Mouse (Mus musculus): ENCODE measurements around the gene Itpr2. TPM values are rescaled to one million over a fixed set of nuclear protein-coding genes. Genes with fewer than 3 reads are reported as not detected.
A peak's percentile ranks its signal among the peaks of the same experiment; 100 is the strongest.

Gene Itpr2
- polyA plus RNA-seq, 1 experiment from 2014 or later = 5.3 TPM

DNA sequence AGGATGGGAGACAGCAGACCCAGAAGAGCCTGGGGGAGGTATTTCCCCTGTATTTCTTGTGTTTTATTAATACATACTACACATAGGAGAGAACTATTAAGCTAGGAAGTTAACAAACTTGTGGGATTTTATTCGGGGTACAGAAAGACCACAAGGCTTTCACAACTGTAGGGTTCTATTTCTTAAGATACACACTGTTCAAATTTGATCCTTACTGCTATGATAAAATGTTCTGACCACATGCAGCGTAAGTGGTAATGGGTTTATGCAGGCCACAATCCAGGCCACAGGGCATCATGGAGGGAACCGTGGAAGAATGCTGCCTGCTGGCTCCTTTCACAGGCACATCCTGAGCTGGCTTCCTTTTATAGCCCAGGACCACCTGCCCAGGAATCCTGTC, 160.6 kb downstream of the Itpr2 start:
- Histone ChIP-seq H3K27me3 (replicated peaks; ENCODE audit: control insufficient read depth, insufficient read depth, low read length) (no peaks in the 10 kb centered on the region), H3K4me1 (replicated peaks; ENCODE audit: control insufficient read depth, insufficient read depth, low read length) (no peaks in the 10 kb centered on the region), H3K9ac (ENCODE audit: low read depth, low read length) (no peak overlapping the region), H3K36me3 (ENCODE audit: control insufficient read depth, insufficient read depth, low read length) (no peaks in the 10 kb centered on the region), H3K9me3 (ENCODE audit: control insufficient read depth, low read length) (no peaks in the 10 kb centered on the region), H3K4me3 (ENCODE audit: low read depth, low read length) (no peak overlapping the region), H3K27ac (ENCODE audit: low read depth, low read length) (no peak overlapping the region), H3K4me2 (no peak overlapping the region)
- no peak for DNase-seq (ENCODE audit: low spot score)
- no peak for ATAC-seq (replicated peaks; ENCODE audit: low FRiP score)
- 90% methylated on average over 3 of the region's 3 CpGs for WGBS

DNA sequence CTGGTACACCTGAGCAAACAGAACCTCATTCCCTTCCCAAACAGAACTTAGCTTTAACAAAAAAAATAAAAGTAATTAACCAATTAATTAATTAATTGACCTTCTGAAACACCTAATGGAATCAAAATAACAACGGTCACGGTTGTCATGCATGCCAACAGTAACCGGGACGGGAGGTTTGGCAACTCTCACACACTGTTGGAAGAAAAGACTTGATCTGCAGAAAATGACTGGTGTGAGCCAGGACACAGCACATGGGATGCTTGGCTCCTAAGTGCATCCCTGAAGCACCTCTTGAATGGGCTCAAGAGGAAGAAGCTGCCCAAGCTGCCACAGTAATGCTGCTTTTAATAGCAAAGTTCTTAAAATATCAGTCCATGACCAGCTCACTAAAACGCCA, 161.1 kb downstream of the Itpr2 start:
- no peak for DNase-seq (ENCODE audit: low spot score)
- no peak overlapping the region for H3K9ac ChIP-seq (ENCODE audit: low read depth, low read length)
- no peak overlapping the region for H3K4me3 ChIP-seq (ENCODE audit: low read depth, low read length)
- H3K27me3 ChIP-seq (replicated peaks; ENCODE audit: control insufficient read depth, insufficient read depth, low read length) = no peaks in the 10 kb centered on the region
- 91% methylated on average over 5 of the region's 5 CpGs for WGBS
- no peaks in the 10 kb centered on the region for H3K36me3 ChIP-seq (ENCODE audit: control insufficient read depth, insufficient read depth, low read length)
- no peak overlapping the region for H3K27ac ChIP-seq (ENCODE audit: low read depth, low read length)
- ATAC-seq (replicated peaks; ENCODE audit: low FRiP score) = no peak
- H3K4me2 ChIP-seq = no peak overlapping the region
- H3K4me1 ChIP-seq (replicated peaks; ENCODE audit: control insufficient read depth, insufficient read depth, low read length) = no peaks in the 10 kb centered on the region
- H3K9me3 ChIP-seq (ENCODE audit: control insufficient read depth, low read length) = no peaks in the 10 kb centered on the region

DNA sequence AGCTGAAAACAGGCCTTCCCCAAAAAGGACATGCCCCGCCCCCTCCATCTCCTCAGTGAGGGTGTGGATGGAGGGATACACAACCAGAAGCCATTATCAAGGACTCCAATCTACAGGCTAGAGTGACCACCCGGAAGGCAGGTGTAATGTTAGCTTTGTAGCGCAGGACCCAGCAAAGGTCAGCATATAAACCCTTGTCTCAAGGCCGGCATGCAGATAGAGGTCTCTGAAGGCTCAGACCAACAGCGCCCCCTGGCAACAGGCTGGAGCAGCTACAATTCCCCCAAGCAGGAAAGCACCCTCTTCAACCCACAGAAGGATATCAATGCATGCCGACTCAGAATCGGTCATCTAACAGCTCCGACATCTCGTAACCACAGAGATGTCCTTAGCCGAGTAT, 162.2 kb downstream of the Itpr2 start:
- Histone ChIP-seq H3K36me3 (ENCODE audit: control insufficient read depth, insufficient read depth, low read length) (no peaks in the 10 kb centered on the region), H3K4me1 (replicated peaks; ENCODE audit: control insufficient read depth, insufficient read depth, low read length) (no peaks in the 10 kb centered on the region), H3K4me2 (no peak overlapping the region), H3K9me3 (ENCODE audit: control insufficient read depth, low read length) (no peaks in the 10 kb centered on the region), H3K4me3 (ENCODE audit: low read depth, low read length) (no peak overlapping the region), H3K27ac (ENCODE audit: low read depth, low read length) (no peak overlapping the region), H3K9ac (ENCODE audit: low read depth, low read length) (no peak overlapping the region), H3K27me3 (replicated peaks; ENCODE audit: control insufficient read depth, insufficient read depth, low read length) (no peaks in the 10 kb centered on the region)
- DNase-seq (ENCODE audit: low spot score) (peak; percentile 38), ATAC-seq (replicated peaks; ENCODE audit: low FRiP score) (0 out of 2 replicates have a peak, but pooled peaks have one; percentile 18)
- 44% methylated on average over 10 of the region's 10 CpGs for WGBS

DNA sequence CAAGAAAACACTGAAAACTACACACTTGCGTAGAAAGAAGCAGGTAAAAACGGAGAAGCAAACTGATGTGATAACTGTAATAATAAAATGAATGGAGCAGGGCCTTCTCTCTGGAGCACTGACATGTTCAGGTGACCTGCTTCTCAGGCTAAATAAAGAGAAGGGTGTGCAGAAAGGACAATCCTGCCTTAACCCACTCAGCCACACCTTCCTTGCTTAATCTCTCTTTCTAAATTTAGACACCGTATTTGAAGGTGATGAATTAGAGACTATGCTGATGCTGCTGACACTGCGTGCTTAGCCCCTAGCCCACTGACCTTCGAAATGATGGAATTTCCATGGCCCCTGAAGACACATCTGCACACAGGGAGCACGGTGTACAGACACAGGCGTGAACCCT, 164.8 kb downstream of the Itpr2 start:
- DNase-seq (ENCODE audit: low spot score) (no peak), ATAC-seq (replicated peaks; ENCODE audit: low FRiP score) (no peak)
- Histone ChIP-seq H3K4me1 (replicated peaks; ENCODE audit: control insufficient read depth, insufficient read depth, low read length) (no peaks in the 10 kb centered on the region), H3K9ac (ENCODE audit: low read depth, low read length) (no peak overlapping the region), H3K4me2 (no peak overlapping the region), H3K36me3 (ENCODE audit: control insufficient read depth, insufficient read depth, low read length) (no peaks in the 10 kb centered on the region), H3K27me3 (replicated peaks; ENCODE audit: control insufficient read depth, insufficient read depth, low read length) (no peaks in the 10 kb centered on the region), H3K9me3 (ENCODE audit: control insufficient read depth, low read length) (no peaks in the 10 kb centered on the region), H3K4me3 (ENCODE audit: low read depth, low read length) (no peak overlapping the region), H3K27ac (ENCODE audit: low read depth, low read length) (no peak overlapping the region)
- WGBS = 76% methylated on average over 7 of the region's 7 CpGs

DNA sequence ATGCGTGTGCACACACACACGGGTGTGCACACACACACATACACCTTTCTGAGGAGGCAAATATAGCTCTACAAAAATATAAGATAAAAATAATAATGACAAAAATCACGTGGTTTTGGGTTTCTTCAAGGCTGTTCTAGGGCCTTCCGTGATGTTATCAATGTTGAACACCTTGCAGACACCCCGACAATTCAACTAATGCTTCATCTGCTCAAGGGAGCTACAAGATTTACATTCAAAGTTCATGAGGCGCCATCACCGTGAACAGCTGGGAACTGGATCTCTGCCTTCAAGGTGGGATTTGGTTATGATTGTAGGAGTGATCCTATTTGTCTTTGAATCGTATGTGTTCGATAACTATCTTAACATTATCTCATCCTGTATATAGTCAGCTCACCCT, 166.8 kb downstream of the Itpr2 start:
- Histone ChIP-seq H3K36me3 (ENCODE audit: control insufficient read depth, insufficient read depth, low read length) (no peaks in the 10 kb centered on the region), H3K9me3 (ENCODE audit: control insufficient read depth, low read length) (no peaks in the 10 kb centered on the region), H3K9ac (ENCODE audit: low read depth, low read length) (no peak overlapping the region), H3K27ac (ENCODE audit: low read depth, low read length) (no peak overlapping the region), H3K27me3 (replicated peaks; ENCODE audit: control insufficient read depth, insufficient read depth, low read length) (no peaks in the 10 kb centered on the region), H3K4me2 (no peak overlapping the region), H3K4me1 (replicated peaks; ENCODE audit: control insufficient read depth, insufficient read depth, low read length) (no peaks in the 10 kb centered on the region), H3K4me3 (ENCODE audit: low read depth, low read length) (no peak overlapping the region)
- ATAC-seq (replicated peaks; ENCODE audit: low FRiP score) (no peak), DNase-seq (ENCODE audit: low spot score) (no peak)
- 84% methylated on average over 9 of the region's 9 CpGs for WGBS

DNA sequence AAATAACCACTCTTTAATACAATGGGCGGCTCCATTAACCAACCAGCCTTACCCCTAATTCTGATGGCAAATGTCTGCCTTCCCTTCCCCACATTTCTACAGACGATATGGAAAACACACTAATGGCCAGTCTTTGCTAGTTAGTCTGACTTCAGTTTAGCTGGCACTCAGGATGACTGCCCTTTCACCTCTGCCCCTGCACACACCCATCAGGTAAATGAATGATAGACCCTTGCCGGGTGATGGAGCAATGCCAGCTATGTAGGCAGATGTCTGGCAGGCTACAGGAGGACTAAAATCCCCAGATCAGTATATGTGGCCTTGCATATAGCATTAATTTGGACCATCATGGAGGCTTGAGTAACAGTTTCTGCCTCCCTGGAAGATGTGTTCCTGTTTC, 168.5 kb downstream of the Itpr2 start:
- Histone ChIP-seq H3K4me1 (replicated peaks; ENCODE audit: control insufficient read depth, insufficient read depth, low read length) (no peaks in the 10 kb centered on the region), H3K27ac (ENCODE audit: low read depth, low read length) (no peak overlapping the region), H3K27me3 (replicated peaks; ENCODE audit: control insufficient read depth, insufficient read depth, low read length) (no peaks in the 10 kb centered on the region), H3K9ac (ENCODE audit: low read depth, low read length) (no peak overlapping the region), H3K4me2 (no peak overlapping the region), H3K36me3 (ENCODE audit: control insufficient read depth, insufficient read depth, low read length) (no peaks in the 10 kb centered on the region), H3K4me3 (ENCODE audit: low read depth, low read length) (no peak overlapping the region), H3K9me3 (ENCODE audit: control insufficient read depth, low read length) (no peaks in the 10 kb centered on the region)
- DNase-seq (ENCODE audit: low spot score) (no peak), ATAC-seq (replicated peaks; ENCODE audit: low FRiP score) (no peak)
- WGBS = 88% methylated on average over 3 of the region's 3 CpGs

DNA sequence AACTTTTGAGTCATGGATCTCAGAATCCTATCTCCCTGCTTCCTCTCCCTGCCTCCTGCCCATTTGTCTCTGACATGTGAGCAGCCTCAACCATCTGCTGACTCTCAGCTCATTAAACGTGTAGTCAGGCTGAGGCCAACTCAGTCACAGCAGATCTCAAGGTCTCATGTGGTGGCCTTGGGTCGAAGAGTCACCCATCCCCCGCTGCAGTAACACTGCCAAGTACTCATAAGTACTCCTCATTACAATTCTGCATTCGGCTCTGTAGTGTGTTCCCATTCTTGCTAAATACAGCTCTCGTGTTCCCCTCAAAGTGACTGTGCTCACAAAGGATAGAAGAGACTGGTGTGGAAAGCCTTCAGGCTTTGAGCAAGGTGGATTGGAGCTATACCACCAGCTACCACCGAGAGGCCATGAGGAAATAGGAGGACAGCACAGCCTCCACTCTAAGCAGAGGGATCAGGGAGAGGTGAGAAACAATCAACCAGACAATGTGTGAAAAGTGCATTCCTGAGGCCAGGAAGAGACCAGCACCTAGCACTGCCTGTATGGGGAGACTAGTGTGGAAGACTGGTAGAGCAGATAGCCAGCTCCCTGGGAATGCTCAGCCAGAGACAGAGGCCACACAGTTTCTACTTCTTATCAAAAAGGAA, 170.9 kb downstream of the Itpr2 start:
- H3K27me3 ChIP-seq (replicated peaks; ENCODE audit: control insufficient read depth, insufficient read depth, low read length) = no peaks in the 10 kb centered on the region
- H3K9ac ChIP-seq (ENCODE audit: low read depth, low read length) = no peak overlapping the region
- no peak overlapping the region for H3K27ac ChIP-seq (ENCODE audit: low read depth, low read length)
- no peaks in the 10 kb centered on the region for H3K4me1 ChIP-seq (replicated peaks; ENCODE audit: control insufficient read depth, insufficient read depth, low read length)
- no peaks in the 10 kb centered on the region for H3K9me3 ChIP-seq (ENCODE audit: control insufficient read depth, low read length)
- H3K36me3 ChIP-seq (ENCODE audit: control insufficient read depth, insufficient read depth, low read length) = no peaks in the 10 kb centered on the region
- ATAC-seq (replicated peaks; ENCODE audit: low FRiP score) (no peak), DNase-seq (ENCODE audit: low spot score) (no peak)
- H3K4me3 ChIP-seq (ENCODE audit: low read depth, low read length) = no peak overlapping the region
- WGBS = 50% methylated on average over 6 of the region's 6 CpGs
- H3K4me2 ChIP-seq = no peak overlapping the region

DNA sequence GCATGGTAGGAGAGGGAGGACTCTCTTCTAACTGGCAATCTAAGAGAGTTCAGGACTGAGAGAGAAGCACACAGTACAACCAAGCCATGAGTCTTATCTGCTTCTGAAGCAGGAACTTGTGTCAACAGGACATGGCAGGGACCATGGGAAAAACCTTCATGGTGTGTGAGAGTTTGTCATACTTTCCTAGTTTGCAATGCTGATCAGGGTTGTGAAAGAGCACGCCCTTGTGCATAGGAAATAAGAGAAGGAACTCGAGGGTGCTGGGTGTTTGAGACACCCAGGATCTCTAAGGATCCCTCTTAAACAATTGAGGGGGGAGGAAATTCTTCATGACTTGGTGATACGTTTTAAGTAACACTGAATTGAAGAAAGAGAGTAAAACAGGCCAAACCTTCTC, 172.9 kb downstream of the Itpr2 start:
- Histone ChIP-seq H3K9ac (ENCODE audit: low read depth, low read length) (no peak overlapping the region), H3K9me3 (ENCODE audit: control insufficient read depth, low read length) (no peaks in the 10 kb centered on the region), H3K27me3 (replicated peaks; ENCODE audit: control insufficient read depth, insufficient read depth, low read length) (no peaks in the 10 kb centered on the region), H3K4me2 (no peak overlapping the region), H3K4me1 (replicated peaks; ENCODE audit: control insufficient read depth, insufficient read depth, low read length) (no peaks in the 10 kb centered on the region), H3K4me3 (ENCODE audit: low read depth, low read length) (no peak overlapping the region), H3K27ac (ENCODE audit: low read depth, low read length) (no peak overlapping the region), H3K36me3 (ENCODE audit: control insufficient read depth, insufficient read depth, low read length) (no peaks in the 10 kb centered on the region)
- 74% methylated on average over 3 of the region's 3 CpGs for WGBS
- DNase-seq (ENCODE audit: low spot score) (no peak), ATAC-seq (replicated peaks; ENCODE audit: low FRiP score) (no peak)

DNA sequence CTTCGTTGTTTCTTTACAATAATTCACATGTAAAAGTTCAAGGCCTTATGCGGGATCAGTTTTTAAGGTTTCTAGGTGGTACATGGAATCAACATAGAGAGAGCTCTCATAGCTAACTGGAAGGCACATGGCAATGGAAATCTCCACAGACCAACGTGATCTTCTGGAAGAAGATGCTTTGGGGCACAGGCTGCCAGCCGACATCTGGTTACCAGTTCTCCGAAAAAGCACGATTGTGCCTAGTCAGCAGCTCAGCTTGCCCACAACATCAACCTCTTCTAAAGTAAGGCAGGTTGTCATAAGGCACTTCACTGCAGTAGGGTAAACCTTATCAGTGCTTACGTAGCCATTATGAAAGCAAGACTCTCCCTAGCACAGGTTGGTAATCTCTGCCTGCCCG, 175.4 kb downstream of the Itpr2 start:
- Histone ChIP-seq H3K4me3 (ENCODE audit: low read depth, low read length) (no peak overlapping the region), H3K9me3 (ENCODE audit: control insufficient read depth, low read length) (no peaks in the 10 kb centered on the region), H3K4me2 (no peak overlapping the region), H3K27ac (ENCODE audit: low read depth, low read length) (no peak overlapping the region), H3K36me3 (ENCODE audit: control insufficient read depth, insufficient read depth, low read length) (no peaks in the 10 kb centered on the region), H3K9ac (ENCODE audit: low read depth, low read length) (no peak overlapping the region), H3K27me3 (replicated peaks; ENCODE audit: control insufficient read depth, insufficient read depth, low read length) (no peaks in the 10 kb centered on the region), H3K4me1 (replicated peaks; ENCODE audit: control insufficient read depth, insufficient read depth, low read length) (no peaks in the 10 kb centered on the region)
- no peak for DNase-seq (ENCODE audit: low spot score)
- 88% methylated on average over 8 of the region's 8 CpGs for WGBS
- no peak for ATAC-seq (replicated peaks; ENCODE audit: low FRiP score)
